Mouse (Mus musculus): ENCODE measurements around the gene Tef. TPM values are rescaled to one million over a fixed set of nuclear protein-coding genes. Genes with fewer than 3 reads are reported as not detected.
A peak's percentile ranks its signal among the peaks of the same experiment; 100 is the strongest.

Tef gene
- polyA plus RNA-seq, 1 experiment from 2014 or later, result 16.8 TPM

DNA sequence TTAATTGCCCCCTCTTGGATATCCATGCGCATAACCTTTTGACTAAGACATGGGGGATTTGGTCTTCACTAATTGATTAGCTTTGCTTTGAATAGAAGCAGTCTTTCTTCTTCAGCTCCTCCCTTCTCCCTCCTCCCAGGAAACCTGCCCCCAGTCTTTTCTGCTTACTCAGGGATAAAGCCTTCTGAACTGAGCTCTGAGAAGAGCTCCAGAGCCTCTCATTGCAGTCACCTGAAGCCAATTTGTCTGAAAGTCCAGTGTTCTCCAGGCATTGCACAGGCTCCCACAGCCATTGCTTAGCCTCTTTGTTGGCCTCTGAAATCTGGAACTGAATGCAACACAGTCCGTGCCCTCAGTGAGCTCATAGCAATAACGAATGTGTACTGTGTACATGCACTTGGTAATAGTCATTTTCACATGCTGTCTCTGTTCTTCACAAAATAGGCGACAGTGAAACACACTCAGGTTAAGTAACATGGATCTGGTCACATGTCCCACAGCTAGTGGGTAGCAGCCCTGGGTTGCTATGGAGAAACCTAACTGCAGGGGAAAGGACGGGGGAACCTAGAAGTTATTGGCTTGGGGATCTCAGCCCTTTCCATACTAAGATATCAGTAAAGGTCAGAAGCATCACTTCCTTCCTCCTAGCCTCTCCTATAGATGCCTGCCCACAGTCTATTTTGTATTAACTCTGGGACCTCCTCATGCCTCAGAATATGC lies 11.9 kb downstream of the Tef start:
- Histone ChIP-seq H3K9ac (no peak overlapping the region), H3K27me3 (ENCODE audit: control insufficient read depth, insufficient read depth, low read length) (no peaks in the 10 kb centered on the region), H3K36me3 (replicated peaks; ENCODE audit: control insufficient read depth, insufficient read depth) (peaks cover 43% of the 10 kb centered on the region), H3K4me2 (replicated peaks) (no peak overlapping the region), H3K4me3 (replicated peaks; ENCODE audit: low read length) (no peak overlapping the region), H3K27ac (no peak overlapping the region), H3K9me3 (ENCODE audit: control insufficient read depth, low read length) (no peaks in the 10 kb centered on the region), H3K4me1 (replicated peaks; ENCODE audit: control insufficient read depth, insufficient read depth, low read length) (peaks cover 26% of the 10 kb centered on the region)
- DNase-seq (ENCODE audit: low spot score) (no peak), ATAC-seq (ENCODE audit: low FRiP score) (no peak)
- 68% methylated on average over 5 of the region's 5 CpGs for whole genome bisulfite sequencing

DNA sequence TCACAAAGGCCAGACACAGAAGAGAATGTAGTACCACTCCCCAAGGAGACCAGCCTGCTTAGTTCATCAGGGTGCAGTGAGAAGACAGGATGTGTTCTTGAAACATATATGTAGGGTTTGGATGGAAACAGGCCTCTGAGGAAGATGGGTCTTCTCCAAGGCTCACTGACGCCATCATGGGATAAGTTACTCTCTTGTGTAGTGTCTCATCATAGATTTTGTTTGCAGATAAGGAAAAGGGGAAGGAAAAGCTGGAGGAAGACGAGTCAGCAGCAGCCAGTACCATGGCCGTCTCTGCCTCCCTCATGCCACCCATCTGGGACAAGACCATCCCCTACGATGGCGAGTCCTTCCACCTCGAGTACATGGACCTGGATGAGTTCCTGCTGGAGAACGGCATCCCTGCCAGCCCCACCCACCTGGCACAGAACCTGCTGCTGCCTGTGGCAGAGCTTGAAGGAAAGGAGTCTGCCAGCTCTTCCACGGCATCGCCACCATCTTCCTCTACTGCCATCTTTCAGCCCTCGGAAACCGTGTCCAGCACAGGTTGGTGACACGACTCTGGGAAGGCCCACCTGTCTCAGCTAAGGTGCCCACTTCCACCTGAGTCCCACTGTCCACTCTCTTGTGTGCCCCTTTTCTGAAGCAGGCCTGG lies 12.6 kb downstream of the Tef start:
- Histone ChIP-seq H3K4me2 (replicated peaks) (no peak overlapping the region), H3K9ac (no peak overlapping the region), H3K4me3 (replicated peaks; ENCODE audit: low read length) (no peak overlapping the region), H3K9me3 (ENCODE audit: control insufficient read depth, low read length) (no peaks in the 10 kb centered on the region), H3K27me3 (ENCODE audit: control insufficient read depth, insufficient read depth, low read length) (no peaks in the 10 kb centered on the region), H3K4me1 (replicated peaks; ENCODE audit: control insufficient read depth, insufficient read depth, low read length) (peaks cover 22% of the 10 kb centered on the region), H3K36me3 (replicated peaks; ENCODE audit: control insufficient read depth, insufficient read depth) (peaks cover 49% of the 10 kb centered on the region), H3K27ac (no peak overlapping the region)
- 88% methylated on average over 12 of the region's 12 CpGs for WGBS
- ATAC-seq (ENCODE audit: low FRiP score) (no peak), DNase-seq (ENCODE audit: low spot score) (no peak)

DNA sequence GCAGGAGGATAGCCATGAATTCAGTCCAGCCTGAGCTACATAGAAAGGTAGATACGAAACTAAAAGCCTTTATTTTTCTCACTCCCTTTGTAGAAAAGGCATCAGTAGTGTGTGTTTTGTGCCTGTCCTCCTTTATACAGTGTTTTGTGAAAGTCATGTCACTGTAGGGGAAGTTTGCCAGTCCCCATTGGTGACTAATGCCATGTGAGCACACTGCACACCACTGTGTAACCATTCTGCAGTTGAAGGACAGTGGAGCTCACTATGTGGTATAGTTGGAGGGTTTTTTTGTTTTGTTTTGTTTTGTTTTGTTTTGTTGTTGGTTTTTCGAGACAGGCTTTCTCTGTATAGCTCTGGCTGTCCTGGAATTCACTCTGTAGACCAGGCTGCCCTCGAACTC lies 16.2 kb downstream of the Tef start:
- H3K4me3 ChIP-seq (replicated peaks; ENCODE audit: low read length), result no peak overlapping the region
- DNase-seq (ENCODE audit: low spot score) (no peak), ATAC-seq (ENCODE audit: low FRiP score) (no peak)
- 89% methylated on average over 3 of the region's 3 CpGs for WGBS
- no peak overlapping the region for H3K9ac ChIP-seq
- H3K27me3 ChIP-seq (ENCODE audit: control insufficient read depth, insufficient read depth, low read length), result no peaks in the 10 kb centered on the region
- peaks cover 2% of the 10 kb centered on the region for H3K4me1 ChIP-seq (replicated peaks; ENCODE audit: control insufficient read depth, insufficient read depth, low read length)
- no peak overlapping the region for H3K4me2 ChIP-seq (replicated peaks)
- H3K36me3 ChIP-seq (replicated peaks; ENCODE audit: control insufficient read depth, insufficient read depth), result peaks cover 84% of the 10 kb centered on the region
- no peak overlapping the region for H3K27ac ChIP-seq
- H3K9me3 ChIP-seq (ENCODE audit: control insufficient read depth, low read length), result no peaks in the 10 kb centered on the region

DNA sequence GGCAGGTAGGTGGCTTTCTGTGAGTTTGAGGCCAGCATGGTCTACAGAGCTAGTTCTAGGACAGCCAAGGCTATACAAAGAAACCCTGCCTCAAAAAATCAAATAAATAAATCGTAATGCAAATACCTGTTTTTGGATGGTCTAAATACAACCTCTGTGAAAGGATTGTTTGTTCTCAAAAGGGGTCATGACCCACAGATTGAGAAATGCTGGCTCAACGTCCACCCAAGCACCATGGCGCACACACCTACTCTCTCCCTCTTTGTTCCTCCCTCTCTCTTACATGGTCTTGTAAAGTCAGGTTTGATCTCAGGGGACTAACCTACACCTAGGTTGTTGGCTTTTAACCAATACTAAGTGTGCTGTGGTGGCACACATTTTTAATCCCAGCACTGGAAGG lies 20.4 kb downstream of the Tef start:
- WGBS, result 89% methylated on average over 3 of the region's 3 CpGs
- Histone ChIP-seq H3K9ac (no peak overlapping the region), H3K4me1 (replicated peaks; ENCODE audit: control insufficient read depth, insufficient read depth, low read length) (no peaks in the 10 kb centered on the region), H3K36me3 (replicated peaks; ENCODE audit: control insufficient read depth, insufficient read depth) (peaks cover 96% of the 10 kb centered on the region), H3K27me3 (ENCODE audit: control insufficient read depth, insufficient read depth, low read length) (no peaks in the 10 kb centered on the region), H3K9me3 (ENCODE audit: control insufficient read depth, low read length) (no peaks in the 10 kb centered on the region), H3K4me3 (replicated peaks; ENCODE audit: low read length) (no peak overlapping the region), H3K4me2 (replicated peaks) (no peak overlapping the region), H3K27ac (no peak overlapping the region)
- no peak for DNase-seq (ENCODE audit: low spot score)
- ATAC-seq (ENCODE audit: low FRiP score), result no peak

DNA sequence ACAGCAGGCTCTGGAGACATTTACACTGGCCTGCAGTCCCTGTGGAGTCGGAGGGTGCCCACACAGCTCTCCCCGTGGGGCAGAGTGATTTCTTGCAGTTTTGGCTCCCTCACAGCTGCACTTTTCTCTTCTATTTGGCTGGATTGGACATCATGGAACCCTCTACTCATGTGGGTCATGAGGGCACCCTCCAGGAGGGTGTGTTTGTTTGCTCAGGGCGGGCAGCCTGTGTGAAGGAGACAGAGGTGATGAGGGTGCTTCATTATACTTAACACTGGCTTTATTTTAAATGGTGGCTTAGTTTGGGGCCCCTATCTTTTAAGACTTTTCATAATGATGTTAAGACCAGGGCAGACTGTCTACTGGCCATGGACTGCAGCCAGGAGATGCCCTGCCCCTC lies 22.6 kb downstream of the Tef start:
- Histone ChIP-seq H3K9ac (no peak overlapping the region), H3K9me3 (ENCODE audit: control insufficient read depth, low read length) (no peaks in the 10 kb centered on the region), H3K36me3 (replicated peaks; ENCODE audit: control insufficient read depth, insufficient read depth) (peaks cover 83% of the 10 kb centered on the region), H3K4me3 (replicated peaks; ENCODE audit: low read length) (no peak overlapping the region), H3K27me3 (ENCODE audit: control insufficient read depth, insufficient read depth, low read length) (no peaks in the 10 kb centered on the region), H3K4me2 (replicated peaks) (no peak overlapping the region), H3K4me1 (replicated peaks; ENCODE audit: control insufficient read depth, insufficient read depth, low read length) (no peaks in the 10 kb centered on the region), H3K27ac (no peak overlapping the region)
- ATAC-seq (ENCODE audit: low FRiP score) (no peak), DNase-seq (ENCODE audit: low spot score) (no peak)
- WGBS, result 96% methylated on average over 3 of the region's 3 CpGs

DNA sequence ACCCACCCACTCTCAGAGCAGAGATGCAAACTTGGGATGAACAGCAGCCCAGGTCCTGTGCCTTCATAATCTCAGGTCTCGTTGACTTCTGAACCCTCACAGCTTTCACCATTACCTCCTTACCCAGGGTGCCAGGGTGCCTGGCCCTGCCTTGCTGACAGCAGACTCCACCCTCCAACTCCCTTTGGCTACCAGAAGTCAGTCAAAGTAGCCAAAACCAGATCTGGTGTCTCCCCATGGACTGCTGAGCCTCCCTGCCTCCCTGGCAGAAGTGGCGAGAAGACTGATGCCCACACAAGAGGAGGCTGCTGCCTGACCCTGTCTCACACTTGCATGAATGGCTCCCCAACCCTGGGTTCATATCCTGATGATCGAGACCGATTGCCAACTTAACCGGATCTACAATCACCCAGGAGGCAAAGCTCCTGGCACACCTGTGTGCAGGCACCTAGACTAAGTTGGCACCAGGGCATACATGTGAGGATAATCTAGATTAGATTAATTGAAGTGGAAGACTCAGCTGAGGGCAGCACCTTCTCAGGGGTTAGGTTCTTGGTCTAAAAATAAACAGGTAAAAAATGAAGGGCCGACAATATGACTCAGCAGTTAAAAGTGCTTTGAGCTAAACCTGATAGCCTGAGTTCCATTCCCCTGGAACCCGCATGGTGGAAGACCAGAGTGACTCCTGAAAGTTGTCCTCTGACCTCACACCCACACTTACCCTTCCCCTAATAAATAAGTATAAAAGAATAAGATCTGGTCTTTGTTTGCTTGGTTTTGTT lies 26.4 kb downstream of the Tef start:
- Histone ChIP-seq H3K9me3 (ENCODE audit: control insufficient read depth, low read length) (no peaks in the 10 kb centered on the region), H3K36me3 (replicated peaks; ENCODE audit: control insufficient read depth, insufficient read depth) (peaks cover 46% of the 10 kb centered on the region), H3K9ac (no peak overlapping the region), H3K27ac (no peak overlapping the region), H3K4me1 (replicated peaks; ENCODE audit: control insufficient read depth, insufficient read depth, low read length) (no peaks in the 10 kb centered on the region), H3K4me2 (replicated peaks) (no peak overlapping the region), H3K4me3 (replicated peaks; ENCODE audit: low read length) (no peak overlapping the region), H3K27me3 (ENCODE audit: control insufficient read depth, insufficient read depth, low read length) (no peaks in the 10 kb centered on the region)
- ATAC-seq (ENCODE audit: low FRiP score), result no peak
- no peak for DNase-seq (ENCODE audit: low spot score)
- 92% methylated on average over 7 of the region's 7 CpGs for WGBS

DNA sequence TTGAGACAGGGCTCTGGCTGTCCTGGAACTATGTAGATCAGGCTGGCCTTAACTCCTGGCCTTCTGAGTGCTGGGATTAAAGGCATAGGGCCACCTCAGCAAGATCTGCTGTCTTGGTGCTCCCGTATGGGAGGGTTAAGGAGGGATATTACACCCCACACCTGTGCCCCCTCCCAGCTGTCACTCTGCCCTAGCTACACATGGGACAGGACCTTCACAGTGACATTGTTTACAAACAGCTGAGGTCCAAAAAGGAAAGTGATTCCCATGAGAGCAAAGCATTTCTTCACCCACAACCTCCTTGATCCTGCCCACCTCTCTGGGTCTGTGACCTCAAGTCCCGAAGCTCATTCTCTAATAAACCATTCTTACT lies 27.0 kb downstream of the Tef start:
- DNase-seq (ENCODE audit: low spot score) (no peak), ATAC-seq (ENCODE audit: low FRiP score) (no peak)
- Histone ChIP-seq H3K9ac (no peak overlapping the region), H3K4me2 (replicated peaks) (no peak overlapping the region), H3K36me3 (replicated peaks; ENCODE audit: control insufficient read depth, insufficient read depth) (peaks cover 40% of the 10 kb centered on the region), H3K9me3 (ENCODE audit: control insufficient read depth, low read length) (no peaks in the 10 kb centered on the region), H3K4me1 (replicated peaks; ENCODE audit: control insufficient read depth, insufficient read depth, low read length) (no peaks in the 10 kb centered on the region), H3K4me3 (replicated peaks; ENCODE audit: low read length) (no peak overlapping the region), H3K27ac (no peak overlapping the region), H3K27me3 (ENCODE audit: control insufficient read depth, insufficient read depth, low read length) (no peaks in the 10 kb centered on the region)
- 71% methylated on average over 2 of the region's 2 CpGs for WGBS

DNA sequence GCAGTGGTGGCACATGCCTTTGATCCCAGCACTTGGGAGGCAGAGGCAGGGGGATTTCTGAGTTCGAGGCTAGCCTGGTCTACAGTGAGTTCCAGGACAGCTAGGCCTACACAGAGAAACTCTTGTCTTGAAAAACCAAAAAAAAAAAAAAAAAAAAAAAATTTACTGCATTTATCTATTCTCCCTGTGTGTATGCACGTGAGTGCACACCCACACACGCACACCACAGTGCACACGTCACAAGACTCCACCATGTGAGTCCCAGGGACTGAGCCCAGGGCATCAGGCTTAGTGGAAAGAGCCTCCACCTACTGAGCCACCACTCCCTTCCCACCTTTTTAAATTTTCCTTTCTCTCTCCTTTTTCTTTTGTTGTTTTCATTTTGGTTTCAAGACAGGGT lies 28.3 kb downstream of the Tef start:
- 88% methylated on average over 4 of the region's 4 CpGs for WGBS
- Histone ChIP-seq H3K27ac (no peak overlapping the region), H3K4me2 (replicated peaks) (peak overlapping the region; percentile 10; the same call in 1 of the 2 replicates), H3K4me3 (replicated peaks; ENCODE audit: low read length) (no peak overlapping the region), H3K9ac (0 out of 2 replicates have a peak overlapping the region, but pooled peaks have one; percentile 26), H3K36me3 (replicated peaks; ENCODE audit: control insufficient read depth, insufficient read depth) (peaks cover 27% of the 10 kb centered on the region), H3K9me3 (ENCODE audit: control insufficient read depth, low read length) (no peaks in the 10 kb centered on the region), H3K27me3 (ENCODE audit: control insufficient read depth, insufficient read depth, low read length) (no peaks in the 10 kb centered on the region), H3K4me1 (replicated peaks; ENCODE audit: control insufficient read depth, insufficient read depth, low read length) (no peaks in the 10 kb centered on the region)
- ATAC-seq (ENCODE audit: low FRiP score), result no peak
- DNase-seq (ENCODE audit: low spot score), result no peak

DNA sequence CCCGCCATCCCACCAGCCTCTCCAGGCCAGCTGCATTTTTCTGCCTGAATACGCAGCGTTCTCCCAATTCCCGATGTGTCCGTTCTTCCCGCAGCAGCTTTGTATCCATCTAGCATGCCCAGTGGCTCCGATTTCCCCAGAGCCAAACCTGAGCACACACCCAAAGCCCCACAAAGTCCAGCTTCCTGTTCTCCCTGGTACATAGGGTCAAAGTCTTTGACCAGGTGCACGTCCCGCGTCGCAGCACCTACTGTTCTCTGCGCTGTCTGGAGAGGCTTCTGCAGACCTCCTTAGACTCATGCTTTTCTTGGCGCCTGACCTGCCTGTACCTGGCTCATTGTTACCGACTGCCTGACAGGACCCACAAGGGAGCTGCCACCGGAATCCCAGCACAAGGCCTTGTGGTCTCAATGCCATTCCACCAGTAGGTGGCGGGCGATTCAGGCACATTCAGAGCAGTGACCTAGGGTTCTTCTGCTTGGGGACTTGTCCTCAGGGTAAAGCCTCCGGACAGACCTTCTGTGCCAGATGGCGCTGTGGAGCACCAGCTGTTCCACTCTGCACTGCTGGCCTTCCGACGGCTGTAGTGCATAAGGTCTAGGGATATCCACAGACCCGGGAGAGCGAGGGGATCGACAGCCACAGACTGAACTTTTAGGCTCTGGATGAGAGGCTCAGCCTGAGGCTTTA lies 29.1 kb downstream of the Tef start:
- H3K27ac ChIP-seq, result peak overlapping the region; percentile 41; the same call in 1 of the 2 replicates
- ATAC-seq (ENCODE audit: low FRiP score), result peak; percentile 79
- peak overlapping the region; percentile 10; the same call in 1 of the 2 replicates for H3K4me2 ChIP-seq (replicated peaks)
- H3K9ac ChIP-seq, result 0 out of 2 replicates have a peak overlapping the region, but pooled peaks have one; percentile 26
- 0 out of 2 replicates have a peak, but pooled peaks cover 2% of the 10 kb centered on the region for H3K4me1 ChIP-seq (replicated peaks; ENCODE audit: control insufficient read depth, insufficient read depth, low read length)
- WGBS, result 14% methylated on average over 24 of the region's 24 CpGs
- no peaks in the 10 kb centered on the region for H3K27me3 ChIP-seq (ENCODE audit: control insufficient read depth, insufficient read depth, low read length)
- H3K4me3 ChIP-seq (replicated peaks; ENCODE audit: low read length), result no peak overlapping the region
- peaks cover 20% of the 10 kb centered on the region for H3K36me3 ChIP-seq (replicated peaks; ENCODE audit: control insufficient read depth, insufficient read depth)
- DNase-seq (ENCODE audit: low spot score), result peak; percentile 82
- no peaks in the 10 kb centered on the region for H3K9me3 ChIP-seq (ENCODE audit: control insufficient read depth, low read length)

All from hindbrain, embryonic 14.5 days (tissue).